Mouse (Mus musculus): ENCODE measurements at regions not wholly inside any gene's neighbourhood (a gene's known extent, or its start where the extent isn't known, plus 50 kb on each side); places are given as distances from the start of the nearest gene placed in this dataset.

DNA sequence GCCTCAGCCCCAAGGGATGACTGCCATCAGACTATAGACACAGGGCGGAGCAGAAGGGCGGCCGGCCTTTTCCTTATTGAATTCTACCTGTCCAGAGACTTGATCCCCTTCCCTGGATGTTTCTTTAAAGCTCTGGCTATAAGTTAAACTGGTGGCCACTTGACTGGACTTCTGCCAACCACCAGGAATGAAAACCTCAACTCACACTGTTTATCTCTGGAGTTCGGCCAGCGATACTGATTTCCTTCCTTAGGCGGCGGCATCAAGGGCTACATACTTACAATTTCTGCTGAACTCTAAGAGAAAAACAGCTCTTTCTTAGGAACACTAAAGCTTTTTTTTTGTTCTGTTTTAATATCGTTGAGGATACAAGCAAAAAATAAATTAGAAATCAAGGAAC, 104.9 kb upstream of the Tsc22d2 start:
- TF ChIP-seq POLR2A (IDR thresholded peaks at IDR 0.05; ENCODE audit: insufficient read length, low read depth) (no peak), POLR2AphosphoS2 (IDR thresholded peaks at IDR 0.05; ENCODE audit: insufficient read length, low read depth) (no peak), USF1 (IDR thresholded peaks at IDR 0.05; ENCODE audit: low read depth) (no peak), MAX (IDR thresholded peaks at IDR 0.05; ENCODE audit: low read depth) (no peak), MYOD1 (IDR thresholded peaks at IDR 0.05; ENCODE audit: control insufficient read depth in 1 of 3, insufficient read length in 2 of 3, low read depth in 2 of 3) (no peak)
